Mouse (Mus musculus) limb, embryonic 14.5 days (tissue): ENCODE data around the gene Tube1. TPM values are rescaled to one million over a fixed set of nuclear protein-coding genes. Genes with fewer than 3 reads are reported as not detected.

ENCODE experiments used
- ATAC-seq: fragments of 200-750 bp; cut with Nextera tagmentation; 2 replicates; pipeline ENCODE4 v1.8.0; 2017; ENCODE audit warnings: low read depth, moderate number of reproducible peaks, moderate TSS enrichment; ENCODE audit not compliant: low FRiP score
- DNase-seq: peaks from one replicate; pipeline ENCODE4 v3.0.0-alpha.2; 2015; ENCODE audit warnings: low spot score
- H3K27ac ChIP-seq: fragments of 300-500 bp; sonication (generic); replicated peaks from 2 replicates; pipeline ENCODE4 v1.5.1; 2014; ENCODE audit warnings: low read depth, mild to moderate bottlenecking, low read length, moderate library complexity, mixed read lengths
- H3K27me3 ChIP-seq: fragments of 300-500 bp; sonication (generic); 2 replicates; pipeline ENCODE4 v1.6.1; 2014; ENCODE audit warnings: low read length, mixed read lengths; ENCODE audit not compliant: control insufficient read depth, insufficient read depth
- H3K36me3 ChIP-seq: fragments of 300-500 bp; sonication (generic); 2 replicates; pipeline ENCODE4 v1.6.1; 2014; ENCODE audit warnings: mild to moderate bottlenecking, low read length, moderate library complexity, mixed read lengths; ENCODE audit not compliant: control insufficient read depth, insufficient read depth
- H3K4me1 ChIP-seq: fragments of 300-500 bp; sonication (generic); 2 replicates; pipeline ENCODE4 v1.6.1; 2014; ENCODE audit warnings: antibody characterized with exemption, low read length, mixed read lengths; ENCODE audit not compliant: control insufficient read depth, insufficient read depth
- H3K4me2 ChIP-seq: fragments of 300-500 bp; sonication (generic); replicated peaks from 2 replicates; pipeline ENCODE4 v1.6.1; 2014; ENCODE audit warnings: low read depth, mild to moderate bottlenecking, low read length, moderate library complexity; ENCODE audit not compliant: severe bottlenecking
- H3K4me3 ChIP-seq: fragments of 300-500 bp; sonication (generic); replicated peaks from 2 replicates; pipeline ENCODE4 v1.5.1; 2014; ENCODE audit warnings: low read length
- H3K9ac ChIP-seq: fragments of 300-500 bp; sonication (generic); 2 replicates; pipeline ENCODE4 v1.6.1; 2014; ENCODE audit warnings: mild to moderate bottlenecking, low read depth, low read length, moderate library complexity; ENCODE audit not compliant: severe bottlenecking
- H3K9me3 ChIP-seq: fragments of 300-500 bp; sonication (generic); 2 replicates; pipeline ENCODE4 v1.6.1; 2016; ENCODE audit warnings: low read length; ENCODE audit not compliant: control insufficient read depth
- POLR2A ChIP-seq: fragments of 200-500 bp; IDR thresholded peaks from 2 replicates; pipeline ENCODE4 v1.8.0; 2012; ENCODE audit warnings: inconsistent platforms, mild to moderate bottlenecking, moderate library complexity, borderline replicate concordance; ENCODE audit not compliant: insufficient read depth, insufficient read length; ENCODE audit errors: extremely low read depth
- WGBS: fragments of 180-500 bp; shearing (Covaris S2); extraction: QIAGEN DNeasy Blood & Tissue Kit; methylation state at CpG from one replicate; pipeline ENCODE4 v1.1.7; 2014; 5-methylcytosine and 5-hydroxymethylcytosine counted together
- polyA plus RNA-seq, 2 experiments: library from polyadenylated mRNA; depleted of rRNA in 1 of 2; stranded (reverse) in 1 of 2; unstranded in 1 of 2; fragments of >200 nt; fragmentation: Nextera tagmentation in 1 of 2; extraction: Ambion mirVana in 1 of 2; gene quantifications; 2 replicates each; pipeline versions ENCODE4 v1.2.1 to v1.2.3; 2012 to 2014

The Tube1 gene
- polyA plus RNA-seq, 2 experiments, result 18.0 to 21.1 TPM

DNA sequence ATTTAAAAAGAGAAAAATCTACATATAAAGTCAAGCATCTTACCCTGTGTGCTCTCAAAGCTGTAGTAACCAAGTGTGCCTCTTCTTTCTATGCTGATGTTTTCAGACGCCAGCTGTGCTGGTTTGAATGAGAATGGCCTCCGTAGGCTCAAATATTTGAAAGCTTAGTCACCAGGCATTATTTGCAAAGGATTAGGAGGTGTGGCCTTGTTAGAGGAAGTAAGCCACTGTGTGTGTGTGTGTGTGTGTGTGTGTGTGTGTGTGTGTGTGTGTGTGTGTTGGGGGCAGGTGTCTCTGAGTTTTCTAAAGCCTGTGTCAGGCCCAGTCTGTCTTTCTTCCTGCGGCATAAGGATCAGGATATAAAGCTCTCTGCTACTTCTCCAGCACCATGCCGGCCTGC, 26.8 kb upstream of the Tube1 start:
- H3K27me3 ChIP-seq, result no peaks in the 10 kb centered on the region
- WGBS, result 65% methylated on average over 4 of the region's 4 CpGs
- ATAC-seq (no peak; the same call in 1 of the 2 replicates), DNase-seq (no peak)
- H3K9me3 ChIP-seq, result no peaks in the 10 kb centered on the region
- no peak for TF ChIP-seq POLR2A
- H3K4me2 ChIP-seq, result no peak overlapping the region
- H3K4me3 ChIP-seq, result no peak overlapping the region
- H3K9ac ChIP-seq, result no peak overlapping the region
- no peaks in the 10 kb centered on the region for H3K4me1 ChIP-seq
- H3K36me3 ChIP-seq, result peaks cover 69% of the 10 kb centered on the region
- no peak overlapping the region for H3K27ac ChIP-seq

DNA sequence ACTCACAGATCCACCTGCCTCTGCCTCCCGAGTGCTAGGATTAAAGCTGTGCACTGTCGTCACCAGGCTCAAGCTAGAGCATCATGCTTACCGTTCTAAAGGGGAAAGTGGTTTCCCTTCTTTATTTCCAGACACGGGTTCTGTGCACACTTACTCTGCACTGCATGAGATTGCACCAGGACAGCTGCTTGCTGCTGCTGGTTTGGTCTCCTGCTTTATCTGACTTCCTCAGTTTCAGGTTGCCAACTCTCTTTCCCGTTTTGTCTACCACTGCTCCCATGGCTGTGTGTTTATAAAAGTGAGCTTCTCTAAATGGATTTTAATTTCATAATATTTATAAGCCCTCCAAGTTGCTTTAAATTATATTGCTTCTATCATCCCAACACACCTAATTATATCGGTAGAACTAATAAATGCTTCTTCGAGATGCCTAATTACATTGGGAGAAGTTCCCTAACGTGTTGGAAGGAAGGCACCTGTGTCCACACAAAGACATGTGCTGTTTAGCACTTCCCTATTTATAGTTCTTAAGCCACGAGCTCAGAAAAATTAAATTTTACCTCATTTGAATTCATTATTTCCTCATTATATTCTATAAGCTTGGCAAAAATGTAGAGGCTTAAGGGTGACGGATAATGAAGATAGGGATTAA, 24.8 kb upstream of the Tube1 start:
- Histone ChIP-seq H3K36me3 (peaks cover 53% of the 10 kb centered on the region), H3K4me3 (no peak overlapping the region), H3K4me1 (no peaks in the 10 kb centered on the region), H3K27me3 (no peaks in the 10 kb centered on the region), H3K4me2 (no peak overlapping the region), H3K9ac (no peak overlapping the region), H3K27ac (no peak overlapping the region), H3K9me3 (no peaks in the 10 kb centered on the region)
- ATAC-seq (no peak), DNase-seq (no peak)
- WGBS, result 56% methylated on average over 10 of the region's 10 CpGs
- no peak for TF ChIP-seq POLR2A

DNA sequence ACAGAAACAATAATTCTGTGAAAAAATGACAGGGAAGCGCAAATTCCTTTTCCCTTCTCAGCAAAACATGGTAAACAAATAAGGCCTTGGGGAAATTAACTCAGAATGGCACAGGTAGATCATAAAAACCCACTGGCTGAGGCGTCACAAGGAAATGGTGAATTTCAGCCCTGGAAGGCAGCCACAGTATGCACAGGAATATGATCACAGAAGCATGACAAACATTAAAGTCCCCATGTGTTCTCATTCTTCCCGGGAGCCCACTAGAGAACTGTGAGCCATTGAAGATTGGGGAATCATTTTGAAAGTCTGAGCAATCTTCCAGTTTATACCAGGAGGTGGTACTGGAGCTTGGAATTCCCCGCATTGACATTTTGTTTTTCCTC, 24.3 kb upstream of the Tube1 start:
- Histone ChIP-seq H3K4me1 (no peaks in the 10 kb centered on the region), H3K36me3 (peaks cover 52% of the 10 kb centered on the region), H3K27ac (no peak overlapping the region), H3K4me2 (no peak overlapping the region), H3K9me3 (no peaks in the 10 kb centered on the region), H3K27me3 (no peaks in the 10 kb centered on the region), H3K9ac (no peak overlapping the region), H3K4me3 (no peak overlapping the region)
- DNase-seq (no peak), ATAC-seq (no peak)
- WGBS, result 39% methylated on average over 4 of the region's 4 CpGs
- TF ChIP-seq POLR2A, result no peak

DNA sequence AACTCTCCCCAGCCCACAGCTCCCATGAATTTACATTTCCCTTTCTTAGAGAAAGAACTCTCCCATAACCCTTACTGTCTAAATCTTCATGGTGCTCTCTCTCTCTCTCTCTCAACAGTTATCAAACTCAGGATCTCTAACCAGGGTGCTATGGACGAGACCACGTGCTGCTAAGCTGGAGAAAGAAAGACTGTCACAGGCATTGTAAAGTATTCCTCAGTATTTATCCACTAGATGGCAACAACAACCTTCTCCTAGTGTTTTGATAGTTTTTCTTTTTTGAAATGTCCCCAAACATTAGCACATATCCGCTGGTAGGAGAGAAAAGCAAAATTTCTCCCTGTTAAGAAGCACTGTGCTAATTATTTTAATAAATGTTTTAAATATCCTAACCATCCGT, 12.4 kb upstream of the Tube1 start:
- TF ChIP-seq POLR2A, result no peak
- no peaks in the 10 kb centered on the region for H3K9me3 ChIP-seq
- H3K36me3 ChIP-seq, result no peaks in the 10 kb centered on the region
- no peak overlapping the region for H3K4me3 ChIP-seq
- no peak overlapping the region for H3K4me2 ChIP-seq
- no peaks in the 10 kb centered on the region for H3K27me3 ChIP-seq
- DNase-seq (peak; percentile 40), ATAC-seq (no peak)
- no peak overlapping the region for H3K9ac ChIP-seq
- WGBS, result 33% methylated on average over 4 of the region's 4 CpGs
- no peaks in the 10 kb centered on the region for H3K4me1 ChIP-seq
- no peak overlapping the region for H3K27ac ChIP-seq

DNA sequence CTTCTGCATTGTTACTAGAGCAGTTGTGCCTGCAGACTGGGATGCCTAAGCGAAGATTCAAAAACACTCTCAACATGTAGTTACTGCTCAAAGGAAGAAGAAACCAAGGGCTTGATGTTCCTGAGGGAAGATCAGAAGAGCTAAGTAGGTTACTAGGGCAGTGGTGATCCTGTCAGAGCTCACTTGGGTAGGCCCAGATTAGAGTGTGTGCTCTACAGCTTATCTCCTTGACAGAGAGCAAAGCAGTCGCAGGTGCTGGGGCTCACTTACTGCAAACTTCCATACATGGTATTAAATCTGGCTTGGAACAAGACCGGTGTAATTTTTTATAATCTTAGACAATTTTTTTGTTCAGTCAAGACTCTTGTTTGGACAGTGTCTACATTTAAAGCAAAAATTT, 4.0 kb downstream of the Tube1 start:
- ATAC-seq, result no peak
- Histone ChIP-seq H3K27me3 (no peaks in the 10 kb centered on the region), H3K9me3 (no peaks in the 10 kb centered on the region), H3K4me3 (no peak overlapping the region), H3K9ac (no peak overlapping the region), H3K4me1 (0 out of 2 replicates have a peak, but pooled peaks cover 5% of the 10 kb centered on the region), H3K4me2 (no peak overlapping the region), H3K36me3 (peaks cover 32% of the 10 kb centered on the region), H3K27ac (no peak overlapping the region)
- whole genome bisulfite sequencing, result 96% methylated on average over 3 of the region's 3 CpGs
- DNase-seq, result no peak
- no peak for TF ChIP-seq POLR2A
